Mouse (Mus musculus): Measurements from ENCODE around the gene Adck1.

DNA sequence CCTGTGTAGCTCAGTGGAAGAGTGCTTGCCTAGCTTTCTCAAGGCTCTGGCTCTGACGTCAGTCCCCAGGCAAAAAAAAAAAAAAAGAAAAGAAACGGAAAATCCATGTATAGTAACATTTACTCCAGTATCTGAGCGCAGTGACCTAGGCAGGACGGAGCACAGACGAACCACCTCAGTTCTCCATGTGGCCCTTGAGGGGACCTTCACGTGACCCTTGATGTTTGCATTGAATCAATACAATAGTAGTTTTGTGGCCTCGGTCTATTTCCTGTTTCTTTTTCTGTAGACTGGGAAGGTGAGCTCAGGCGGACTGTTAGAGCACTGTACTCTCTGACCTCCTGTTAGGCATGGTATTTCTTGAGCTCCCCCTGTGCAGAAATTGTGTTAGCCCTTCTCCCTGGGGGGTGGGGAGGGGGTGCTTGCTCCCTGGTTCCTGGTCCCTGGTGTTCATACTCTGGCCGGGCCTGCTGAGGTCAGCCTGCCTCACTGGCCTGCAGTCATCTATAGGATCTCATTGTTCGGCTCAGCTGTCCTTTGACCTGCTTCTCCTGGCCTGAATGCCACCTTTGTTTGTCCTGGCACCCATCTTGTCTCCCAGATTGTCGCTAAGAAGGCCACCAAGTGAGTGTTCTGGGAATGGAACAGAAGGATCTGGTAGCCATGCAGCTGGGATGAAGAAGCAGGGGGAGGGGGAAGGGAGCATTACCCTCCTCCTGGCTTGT lies 48.1 kb downstream of the Adck1 start:
- TF ChIP-seq POLR2A (IDR thresholded peaks at IDR 0.05; ENCODE audit: borderline replicate concordance, insufficient read depth, low read length) (no peak), CTCF (IDR thresholded peaks at IDR 0.05; ENCODE audit: borderline replicate concordance, insufficient read depth, low read depth, low read length) (no peak)

Measured in cerebellum, adult 2 months (tissue).